Mouse (Mus musculus) MEL (cell line): ENCODE results near the gene 1700088E04Rik.

Source experiments
- CTCF ChIP-seq, 3 experiments: IDR thresholded peaks in 2 of 3; conservative IDR thresholded peaks in 1 of 3; 2 replicates each; pipeline ENCODE4 v1.5.1; 2011 to 2012; ENCODE audit warnings: low read length in 3 of 3, low read depth in 2 of 3, mild to moderate bottlenecking in 2 of 3, improper control_type of control experiment in 1 of 3, inconsistent platforms in 1 of 3, mixed read lengths in 1 of 3, moderate library complexity in 1 of 3; ENCODE audit not compliant: control insufficient read depth in 1 of 3, insufficient read depth in 1 of 3, poor library complexity in 1 of 3, severe bottlenecking in 1 of 3
- EP300 ChIP-seq, 2 experiments: IDR thresholded peaks; 2 replicates each; pipeline ENCODE4 v1.6.1; 2011; ENCODE audit warnings: improper control_type of control experiment in 2 of 2, low read length in 2 of 2, low read depth in 1 of 2, mild to moderate bottlenecking in 1 of 2
- MYB ChIP-seq: IDR thresholded peaks from 2 replicates; pipeline ENCODE4 v1.6.1; 2011; ENCODE audit warnings: mild to moderate bottlenecking, low read depth, low read length, improper control_type of control experiment
- RAD21 ChIP-seq: IDR thresholded peaks from 2 replicates; pipeline ENCODE4 v1.6.1; 2011; ENCODE audit warnings: mild to moderate bottlenecking, low read depth, low read length, improper control_type of control experiment
- TBP ChIP-seq: IDR thresholded peaks from 2 replicates; pipeline ENCODE4 v1.8.0; 2011; ENCODE audit warnings: low read depth, low read length, improper control_type of control experiment
- ZC3H11A ChIP-seq: IDR thresholded peaks from 2 replicates; pipeline ENCODE4 v1.6.1; 2012; ENCODE audit warnings: low read depth, mild to moderate bottlenecking, inconsistent platforms, low read length, improper control_type of control experiment
- ZMIZ1 ChIP-seq: IDR thresholded peaks from 2 replicates; pipeline ENCODE4 v1.6.1; 2012; ENCODE audit warnings: low read depth, mild to moderate bottlenecking, inconsistent platforms, low read length, improper control_type of control experiment, moderate library complexity

- TF ChIP-seq TBP: no peak
- no peak for TF ChIP-seq CTCF (IDR thresholded peaks at IDR 0.05 in 2 of 3, conservative IDR thresholded peaks at IDR 0.05 in 1 of 3; ENCODE audit: control insufficient read depth in 1 of 3, insufficient read depth in 1 of 3, low read depth in 2 of 3, low read length in 3 of 3, poor library complexity in 1 of 3, severe bottlenecking in 1 of 3)
- TF ChIP-seq MYB: no peak
- no peak for TF ChIP-seq ZC3H11A
- no peak for TF ChIP-seq ZMIZ1
- no peak for TF ChIP-seq EP300 (IDR thresholded peaks at IDR 0.05; ENCODE audit: low read depth in 1 of 2, low read length in 2 of 2)
- TF ChIP-seq RAD21: no peak
These were observed 2.3 kb upstream of the 1700088E04Rik start for GRCm38 (mm10) chr15:79143316-79143715.
